Mouse (Mus musculus): ENCODE measurements at regions not wholly inside any gene's neighbourhood (a gene's known extent, or its start where the extent isn't known, plus 50 kb on each side); places are given as distances from the start of the nearest gene placed in this dataset.

DNA sequence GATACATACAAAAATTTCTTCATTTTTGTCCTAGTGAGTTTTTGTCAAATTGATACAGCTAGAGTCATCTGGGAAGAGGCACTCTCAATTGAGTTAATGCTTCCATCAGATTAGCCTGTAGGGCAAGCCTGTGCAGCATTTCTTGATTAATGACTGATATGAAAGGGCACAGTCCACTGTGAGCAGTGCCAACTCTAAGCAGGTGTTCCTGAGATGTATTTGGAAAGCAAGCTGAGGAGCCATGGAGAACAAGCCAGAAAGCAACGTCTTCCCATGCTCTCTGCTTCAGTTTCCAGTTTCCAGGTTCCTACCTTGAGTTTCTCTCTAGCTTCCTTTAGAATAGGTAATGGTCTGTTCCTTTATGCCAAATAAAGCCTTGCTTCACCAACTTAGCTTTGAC, 125.5 kb upstream of the 1700064H15Rik start:
- Histone ChIP-seq H3K4me3 (ENCODE audit: control insufficient read depth in 1 of 2, insufficient read depth in 1 of 2, low read depth in 2 of 2, low read length in 2 of 2) (no peak overlapping the region), H3K9ac (ENCODE audit: control insufficient read depth, low read depth, low read length, poor library complexity, severe bottlenecking) (no peak overlapping the region), H3K79me2 (ENCODE audit: control insufficient read depth, insufficient read depth, low read length, poor library complexity) (no peaks in the 10 kb centered on the region), H3K4me1 (ENCODE audit: control insufficient read depth in 1 of 2, insufficient read depth in 2 of 2, low read length in 2 of 2) (no peaks in the 10 kb centered on the region), H3K27me3 (ENCODE audit: control insufficient read depth in 1 of 2, insufficient read depth in 2 of 2, low read length in 2 of 2) (no peaks in the 10 kb centered on the region; a peak in 1 of 4 replicates), H3K9me3 (replicated peaks; ENCODE audit: insufficient read depth, low read length) (no peaks in the 10 kb centered on the region), H3K36me3 (ENCODE audit: control insufficient read depth in 1 of 2, insufficient read depth in 2 of 2, low read length in 2 of 2) (no peaks in the 10 kb centered on the region), H3K27ac (ENCODE audit: control insufficient read depth, low read depth, low read length) (no peak overlapping the region)
- TF ChIP-seq MXI1 (IDR thresholded peaks at IDR 0.05; ENCODE audit: low read depth, low read length) (no peak), UBTF (IDR thresholded peaks at IDR 0.05; ENCODE audit: borderline replicate concordance, insufficient read depth, low read depth, low read length) (no peak), JUND (IDR thresholded peaks at IDR 0.05; ENCODE audit: low read depth, low read length) (no peak), CTCF (IDR thresholded peaks at IDR 0.05 in 2 of 3, conservative IDR thresholded peaks at IDR 0.05 in 1 of 3; ENCODE audit: control insufficient read depth in 1 of 3, insufficient read depth in 1 of 3, low read depth in 2 of 3, low read length in 3 of 3, poor library complexity in 1 of 3, severe bottlenecking in 1 of 3) (no peak)
- no peak for DNase-seq (ENCODE audit: low read depth, low spot score)

DNA sequence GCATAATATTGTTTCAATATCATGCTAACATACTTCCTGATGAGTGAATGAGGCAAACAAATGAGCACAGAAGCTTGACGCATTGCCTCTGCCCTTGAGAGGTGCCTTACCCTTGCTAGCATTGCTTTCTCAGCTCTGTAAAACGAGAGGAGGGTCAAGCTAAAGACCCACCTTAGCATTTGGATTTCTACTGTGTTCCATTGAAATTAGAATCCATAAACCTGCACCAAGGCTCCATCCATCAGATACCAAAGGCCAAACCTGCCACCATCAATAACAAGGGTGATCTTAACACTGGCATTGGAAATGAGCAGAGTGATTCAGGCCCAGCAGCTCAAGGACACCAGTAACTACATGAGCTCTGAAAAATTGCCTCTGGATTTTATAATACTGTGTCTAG, 126.2 kb upstream of the 1700064H15Rik start:
- H3K4me1 ChIP-seq (ENCODE audit: control insufficient read depth in 1 of 2, insufficient read depth in 2 of 2, low read length in 2 of 2) = no peaks in the 10 kb centered on the region
- no peaks in the 10 kb centered on the region; a peak in 1 of 4 replicates for H3K27me3 ChIP-seq (ENCODE audit: control insufficient read depth in 1 of 2, insufficient read depth in 2 of 2, low read length in 2 of 2)
- TF ChIP-seq POLR2AphosphoS2 (IDR thresholded peaks at IDR 0.05; ENCODE audit: low read length) = no peak
- no peak for TF ChIP-seq USF1 (IDR thresholded peaks at IDR 0.05; ENCODE audit: low read depth, low read length)
- TF ChIP-seq GABPA (IDR thresholded peaks at IDR 0.05; ENCODE audit: low read depth, low read length) = no peak
- TF ChIP-seq KAT2A (conservative IDR thresholded peaks at IDR 0.05; ENCODE audit: low read depth, low read length) = no peak
- TF ChIP-seq E2F4 (IDR thresholded peaks at IDR 0.05; ENCODE audit: borderline replicate concordance, low read depth, low read length) = no peak
- no peak for TF ChIP-seq TAL1 (IDR thresholded peaks at IDR 0.05; ENCODE audit: low read length)
- TF ChIP-seq BHLHE40 (IDR thresholded peaks at IDR 0.05; ENCODE audit: borderline replicate concordance, low read depth, low read length) = no peak
- no peak for TF ChIP-seq ELF1 (IDR thresholded peaks at IDR 0.05; ENCODE audit: low read depth, low read length)
- no peak for TF ChIP-seq CTCF (IDR thresholded peaks at IDR 0.05 in 2 of 3, conservative IDR thresholded peaks at IDR 0.05 in 1 of 3; ENCODE audit: control insufficient read depth in 1 of 3, insufficient read depth in 1 of 3, low read depth in 2 of 3, low read length in 3 of 3, poor library complexity in 1 of 3, severe bottlenecking in 1 of 3)
- no peak for TF ChIP-seq RCOR1 (IDR thresholded peaks at IDR 0.05; ENCODE audit: low read depth, low read length)
- TF ChIP-seq ZC3H11A (IDR thresholded peaks at IDR 0.05; ENCODE audit: low read depth, low read length) = no peak
- TF ChIP-seq CHD1 (IDR thresholded peaks at IDR 0.05; ENCODE audit: low read depth, low read length) = no peak
- TF ChIP-seq EP300 (IDR thresholded peaks at IDR 0.05; ENCODE audit: low read depth in 1 of 2, low read length in 2 of 2) = no peak
- TF ChIP-seq HCFC1 (IDR thresholded peaks at IDR 0.05; ENCODE audit: low read depth, low read length) = no peak
- H3K9ac ChIP-seq (ENCODE audit: control insufficient read depth, low read depth, low read length, poor library complexity, severe bottlenecking) = no peak overlapping the region
- no peaks in the 10 kb centered on the region for H3K79me2 ChIP-seq (ENCODE audit: control insufficient read depth, insufficient read depth, low read length, poor library complexity)
- H3K27ac ChIP-seq (ENCODE audit: control insufficient read depth, low read depth, low read length) = no peak overlapping the region
- no peak for DNase-seq (ENCODE audit: low read depth, low spot score)
- no peaks in the 10 kb centered on the region for H3K36me3 ChIP-seq (ENCODE audit: control insufficient read depth in 1 of 2, insufficient read depth in 2 of 2, low read length in 2 of 2)
- no peak overlapping the region for H3K4me3 ChIP-seq (ENCODE audit: control insufficient read depth in 1 of 2, insufficient read depth in 1 of 2, low read depth in 2 of 2, low read length in 2 of 2)
- H3K9me3 ChIP-seq (replicated peaks; ENCODE audit: insufficient read depth, low read length) = no peaks in the 10 kb centered on the region
